Mouse (Mus musculus) small intestine, adult 2 months (tissue): ENCODE data around the gene Cavin3.

Source experiments
- CTCF ChIP-seq: fragments of 200-500 bp; IDR thresholded peaks from 2 replicates; pipeline ENCODE4 v1.5.1; 2012; ENCODE audit warnings: low read depth, mild to moderate bottlenecking, control low read depth, inconsistent platforms, low read length, moderate library complexity, mixed read lengths; ENCODE audit not compliant: insufficient replicate concordance, insufficient read length; ENCODE audit errors: extremely low read depth
- POLR2A ChIP-seq: fragments of 200-500 bp; IDR thresholded peaks from 2 replicates; pipeline ENCODE4 v1.6.1; 2012; ENCODE audit warnings: low read depth, mild to moderate bottlenecking, control low read depth, inconsistent platforms, low read length, moderate library complexity

GRCm38 (mm10) chr7:105527306-105527937, 45.3 kb upstream of the Cavin3 start:
- TF ChIP-seq CTCF (peak; percentile 30; the same call in 1 of the 2 replicates), POLR2A (no peak)
